ENCODE assay signal across 9 mouse cellular contexts in genomic region chr1:35839446-35839845, GRCm38 (mm10).
DNase-seq lines count a peak whose midpoint lies in the region; ATAC-seq and TF ChIP-seq lines count a peak whose summit lies in the region.
"Had no signal": no experiment of that assay in that cellular context is flagged by ENCODE, and none has a peak within 500 bp of the region (broad histone marks: within the 10 kb centered on the region; RNA-seq: fewer than 3 reads in every experiment).

No protein-coding gene starts in this region.

- TF ChIP-seq POLR2A in CH12.LX (IDR thresholded peaks at IDR 0.05; ENCODE audit: low read depth, low read length) = no peak
- no peak for TF ChIP-seq POLR2A in thymus, adult 2 months (IDR thresholded peaks at IDR 0.05; ENCODE audit: control insufficient read depth, extremely low read depth, insufficient read depth, low read length, poor library complexity)

- no peaks in the 10 kb centered on the region for H3K4me1 ChIP-seq in hindbrain, embryonic 11.5 days (replicated peaks; ENCODE audit: control insufficient read depth, insufficient read depth, low read length)
- H3K4me1 ChIP-seq in hindbrain, embryonic 12.5 days = no peaks in the 10 kb centered on the region
- peaks cover 0 to 4% of the 10 kb centered on the region in 2 experiments; a peak in 2 of 4 replicates for H3K4me1 ChIP-seq in CH12.LX (ENCODE audit: control insufficient read depth in 1 of 2, insufficient read depth in 2 of 2)
- no peaks in the 10 kb centered on the region for H3K4me1 ChIP-seq in thymus, adult 2 months (replicated peaks; ENCODE audit: control insufficient read depth, insufficient read depth, low read length)
- H3K4me1 ChIP-seq: embryonic facial prominence, embryonic 15.5 days had no signal

- no peak overlapping the region for H3K4me2 ChIP-seq in hindbrain, embryonic 11.5 days (replicated peaks; ENCODE audit: low read depth, low read length)
- no peak overlapping the region for H3K4me2 ChIP-seq in hindbrain, embryonic 12.5 days (replicated peaks)
- H3K4me2 ChIP-seq in CH12.LX (ENCODE audit: insufficient read depth, low read depth, poor library complexity, severe bottlenecking) = no peak overlapping the region
- H3K4me2 ChIP-seq: embryonic facial prominence, embryonic 15.5 days had no signal

- peak; percentile 81 for TF ChIP-seq RAD21 in CH12.LX (IDR thresholded peaks at IDR 0.05; ENCODE audit: low read depth, low read length)

- no peaks in the 10 kb centered on the region for H3K79me2 ChIP-seq in CH12.LX (replicated peaks; ENCODE audit: control insufficient read depth, extremely low read depth, insufficient read depth, poor library complexity, severe bottlenecking)

- H3K27ac ChIP-seq in hindbrain, embryonic 11.5 days (ENCODE audit: low read depth, low read length) = no peak overlapping the region
- no peak overlapping the region for H3K27ac ChIP-seq in hindbrain, embryonic 12.5 days
- no peak overlapping the region for H3K27ac ChIP-seq in CH12.LX (ENCODE audit: insufficient read depth, low read depth)
- no peak overlapping the region for H3K27ac ChIP-seq in thymus, adult 2 months (ENCODE audit: control insufficient read depth, insufficient read depth, low read length)
- H3K27ac ChIP-seq: embryonic facial prominence, embryonic 15.5 days had no signal

- no peaks in the 10 kb centered on the region for H3K9me3 ChIP-seq in hindbrain, embryonic 11.5 days (ENCODE audit: control insufficient read depth, low read length)
- H3K9me3 ChIP-seq in hindbrain, embryonic 12.5 days (replicated peaks) = no peaks in the 10 kb centered on the region
- peaks cover 8% of the 10 kb centered on the region for H3K9me3 ChIP-seq in CH12.LX (replicated peaks; ENCODE audit: low read length)
- H3K9me3 ChIP-seq: embryonic facial prominence, embryonic 15.5 days had no signal

- in situ Hi-C loops in CH12.LX (cut with MboI; ENCODE audit: low pct_ligation_motif_present, low pct_unique_long_range_greater_than_20kb, low sequenced_read_pairs) = loop anchor here (25.0 kb wide), 1 partner anchor 423 kb away; the partner anchor contains the start of gene Neurl3

- TF ChIP-seq CTCF in CH12.LX (conservative IDR thresholded peaks at IDR 0.05 in 1 of 2, IDR thresholded peaks at IDR 0.05 in 1 of 2; ENCODE audit: low read depth in 2 of 2, low read length in 2 of 2) = peak; percentile 19 to 87; a peak in 2 of 4 replicates
- no peak for TF ChIP-seq CTCF in thymus, adult 2 months (IDR thresholded peaks at IDR 0.05; ENCODE audit: borderline replicate concordance, control insufficient read depth, extremely low read depth, insufficient read depth, low read length, poor library complexity)

- no peak for TF ChIP-seq EP300 in CH12.LX (IDR thresholded peaks at IDR 0.05; ENCODE audit: low read length)

- no peak overlapping the region for H3K9ac ChIP-seq in hindbrain, embryonic 11.5 days (ENCODE audit: low read depth, low read length)
- no peak overlapping the region for H3K9ac ChIP-seq in hindbrain, embryonic 12.5 days
- no peak overlapping the region for H3K9ac ChIP-seq in CH12.LX (ENCODE audit: insufficient read depth, low read depth)
- H3K9ac ChIP-seq: embryonic facial prominence, embryonic 15.5 days had no signal

- no peak for ATAC-seq in hindbrain, embryonic 11.5 days (ENCODE audit: low FRiP score)
- no peak for ATAC-seq in hindbrain, embryonic 12.5 days (ENCODE audit: low FRiP score)

- H3K4me3 ChIP-seq in hindbrain, embryonic 11.5 days (ENCODE audit: low read depth, low read length) = no peak overlapping the region
- no peak overlapping the region for H3K4me3 ChIP-seq in hindbrain, embryonic 12.5 days
- H3K4me3 ChIP-seq in CH12.LX (replicated peaks in 1 of 3; ENCODE audit: low read depth in 2 of 3, low read length in 2 of 3, poor library complexity in 1 of 3) = no peak overlapping the region
- H3K4me3 ChIP-seq in thymus, adult 2 months (ENCODE audit: control insufficient read depth, insufficient read depth, low read length) = no peak overlapping the region
- H3K4me3 ChIP-seq: embryonic facial prominence, embryonic 15.5 days had no signal

- no peaks in the 10 kb centered on the region for H3K36me3 ChIP-seq in hindbrain, embryonic 11.5 days (ENCODE audit: control insufficient read depth, insufficient read depth, low read length)
- no peaks in the 10 kb centered on the region for H3K36me3 ChIP-seq in hindbrain, embryonic 12.5 days
- H3K36me3 ChIP-seq in CH12.LX (replicated peaks in 1 of 2; ENCODE audit: control insufficient read depth in 1 of 2, insufficient read depth in 1 of 2, low read length in 1 of 2) = no peaks in the 10 kb centered on the region
- no peaks in the 10 kb centered on the region for H3K36me3 ChIP-seq in thymus, adult 2 months (ENCODE audit: control insufficient read depth, insufficient read depth, low read length)
- H3K36me3 ChIP-seq: embryonic facial prominence, embryonic 15.5 days had no signal

- dilution Hi-C loops in CH12.LX (cut with MboI; ENCODE audit: extremely low pct_ligation_motif_present, extremely low pct_unique_long_range_greater_than_20kb, low sequenced_read_pairs) = no loop called here

- peak; percentile 54 for DNase-seq in hindbrain, embryonic 11.5 days (ENCODE audit: low spot score)
- peak; percentile 73 for DNase-seq in CH12.LX (ENCODE audit: extremely low read depth)
- DNase-seq in c-Kit-positive CD71-negative TER-119-negative erythroid progenitor cells, embryonic 14.5 days (ENCODE audit: low read depth) = peak; percentile 56
- peak; percentile 16 to 27 for DNase-seq in heart, adult 9 months (ENCODE audit: low spot score in 2 of 2)
- peak; percentile 61 for DNase-seq in lung, postnatal 10 days
- DNase-seq in thymus, adult 2 months = peak; percentile 61
- DNase-seq in right cerebral cortex, adult 18-20 months = no peak

- WGBS in hindbrain, embryonic 11.5 days = 73% methylated on average over 6 of the region's 6 CpGs
- 77% methylated on average over 6 of the region's 6 CpGs for WGBS in hindbrain, embryonic 12.5 days
- 73% methylated on average over 6 of the region's 6 CpGs for WGBS in thymus, adult 2 months

- H3K27me3 ChIP-seq in hindbrain, embryonic 11.5 days (ENCODE audit: control insufficient read depth, insufficient read depth, low read length) = no peaks in the 10 kb centered on the region
- no peaks in the 10 kb centered on the region for H3K27me3 ChIP-seq in hindbrain, embryonic 12.5 days
- H3K27me3 ChIP-seq in CH12.LX (replicated peaks) = no peaks in the 10 kb centered on the region
- no peaks in the 10 kb centered on the region for H3K27me3 ChIP-seq in thymus, adult 2 months (ENCODE audit: control insufficient read depth, insufficient read depth, low read length)
- H3K27me3 ChIP-seq: embryonic facial prominence, embryonic 15.5 days had no signal

TF ChIP-seq in CH12.LX, 34 proteins besides CTCF, POLR2A, EP300 and RAD21:
- TF ChIP-seq SMC3 (IDR thresholded peaks at IDR 0.05; ENCODE audit: low read depth, low read length) (peak; percentile 82), CHD1 (IDR thresholded peaks at IDR 0.05; ENCODE audit: low read depth, low read length) (no peak), ZC3H11A (IDR thresholded peaks at IDR 0.05; ENCODE audit: low read depth, low read length) (peak; percentile 45), TCF12 (IDR thresholded peaks at IDR 0.05; ENCODE audit: low read depth, low read length) (no peak), ELF1 (IDR thresholded peaks at IDR 0.05; ENCODE audit: low read depth, low read length) (no peak), SIN3A (IDR thresholded peaks at IDR 0.05; ENCODE audit: low read length) (no peak)
